Mouse (Mus musculus): ENCODE data around the gene Epn3.

DNA sequence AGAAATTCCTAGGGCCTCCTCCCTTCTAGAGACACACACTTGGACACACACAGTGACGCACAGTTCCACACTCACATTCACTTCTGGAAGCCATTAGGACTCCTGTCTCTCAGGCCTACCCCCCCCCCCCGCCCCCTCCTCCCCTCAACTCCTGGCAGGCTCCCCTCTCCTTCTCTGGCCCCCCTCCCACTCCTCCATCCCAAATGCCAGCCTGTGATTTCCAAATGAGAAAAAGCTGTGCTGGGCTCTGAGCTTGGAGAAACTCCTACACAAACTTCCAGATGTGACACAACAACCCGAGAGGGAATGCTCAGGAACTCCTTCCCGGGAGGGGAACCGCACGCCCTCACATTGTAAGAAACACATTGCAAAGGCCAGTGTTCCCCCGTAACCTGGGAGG is 29.4 kb downstream of the Epn3 start:
- no peak for TF ChIP-seq EP300 (optimal IDR thresholded peaks at IDR 0.05)
- TF ChIP-seq CTCF (IDR thresholded peaks at IDR 0.05; ENCODE audit: low read depth): no peak

Measured in stomach, postnatal 0 days (tissue).